12 mouse cellular contexts compared by ENCODE assay signal in the genomic region with DNA sequence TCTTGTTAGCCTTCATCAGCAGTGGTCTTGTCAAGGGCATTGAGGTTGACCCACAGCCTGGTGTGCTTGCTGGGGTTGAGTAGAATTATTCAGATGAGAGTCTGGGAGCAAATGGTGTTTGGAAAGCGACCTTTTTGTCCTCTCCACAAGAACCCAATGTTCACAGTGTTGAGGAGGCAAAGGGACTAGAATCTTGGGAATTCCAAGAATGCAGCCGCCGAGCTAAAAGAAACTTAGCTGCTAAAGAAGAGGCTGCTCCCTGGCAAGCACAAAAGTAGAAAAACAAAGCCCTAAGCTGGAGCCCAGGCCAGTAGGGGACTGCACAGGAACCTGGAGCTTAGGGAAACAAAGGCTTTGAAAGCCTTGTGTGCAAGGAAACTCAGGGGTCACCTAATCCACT.
DNase-seq lines count a peak whose midpoint lies in the region; ATAC-seq and TF ChIP-seq lines count a peak whose summit lies in the region.
"Had no signal": no experiment of that assay in that cellular context is flagged by ENCODE, and none has a peak within 500 bp of the region (broad histone marks: within the 10 kb centered on the region; RNA-seq: fewer than 3 reads in every experiment).

No protein-coding gene starts in this region.

- no peaks in the 10 kb centered on the region for H3K27me3 ChIP-seq in heart, embryonic 10.5 days (ENCODE audit: insufficient read depth, poor library complexity, severe bottlenecking)
- no peaks in the 10 kb centered on the region for H3K27me3 ChIP-seq in forebrain, postnatal 0 days (ENCODE audit: insufficient read depth, low read length)
- H3K27me3 ChIP-seq in lung, postnatal 0 days (replicated peaks; ENCODE audit: insufficient read depth, low read length), result no peaks in the 10 kb centered on the region

- no peak overlapping the region for H3K4me2 ChIP-seq in forebrain, postnatal 0 days (ENCODE audit: low read depth)
- no peak overlapping the region for H3K4me2 ChIP-seq in lung, postnatal 0 days (replicated peaks; ENCODE audit: low read depth, low read length)

- no peak for TF ChIP-seq CTCF in forebrain, postnatal 0 days (IDR thresholded peaks at IDR 0.05; ENCODE audit: low read depth)
- no peak for TF ChIP-seq CTCF in lung, postnatal 0 days (IDR thresholded peaks at IDR 0.05)

- H3K9me3 ChIP-seq in heart, embryonic 10.5 days, result no peaks in the 10 kb centered on the region
- H3K9me3 ChIP-seq in ES-E14 (ENCODE audit: control insufficient read depth, insufficient read depth, low read depth, low read length), result no peaks in the 10 kb centered on the region
- no peaks in the 10 kb centered on the region for H3K9me3 ChIP-seq in forebrain, postnatal 0 days (ENCODE audit: low read length)
- H3K9me3 ChIP-seq in lung, postnatal 0 days (ENCODE audit: low read length), result no peaks in the 10 kb centered on the region

- 4% methylated on average over 3 of the region's 3 CpGs for WGBS in heart, embryonic 10.5 days
- WGBS in forebrain, postnatal 0 days, result 21% methylated on average over 3 of the region's 3 CpGs
- WGBS in lung, postnatal 0 days, result 18% methylated on average over 3 of the region's 3 CpGs

- H3K4me3 ChIP-seq in heart, embryonic 10.5 days, result no peak overlapping the region
- H3K4me3 ChIP-seq in ES-E14 (ENCODE audit: insufficient read depth in 1 of 2, low read depth in 1 of 2, low read length in 2 of 2, poor library complexity in 1 of 2, severe bottlenecking in 1 of 2), result no peak overlapping the region
- H3K4me3 ChIP-seq in forebrain, postnatal 0 days (ENCODE audit: low read depth, low read length), result no peak overlapping the region
- H3K4me3 ChIP-seq in lung, postnatal 0 days (ENCODE audit: low read depth, low read length), result no peak overlapping the region

- no peak for DNase-seq in heart, embryonic 10.5 days (ENCODE audit: low spot score)
- DNase-seq in heart, postnatal 14 days, result no peak
- DNase-seq in ES-E14 (ENCODE audit: low read depth, low spot score), result peak; percentile 72
- DNase-seq in forebrain, postnatal 0 days, result no peak
- peak; percentile 25 for DNase-seq in lung, postnatal 0 days (ENCODE audit: low spot score)
- DNase-seq in right cerebral cortex, postnatal 10 days (ENCODE audit: low spot score in 2 of 2), result no peak
- no peak for DNase-seq in gastrocnemius, adult 8-10 months (ENCODE audit: low spot score in 2 of 2)
- no peak for DNase-seq in layer of hippocampus, adult 18-20 months (ENCODE audit: low spot score in 2 of 2)
- DNase-seq: cerebellum, postnatal 36 days; gastrocnemius, postnatal 10 days; layer of hippocampus, postnatal 36 days had no signal

- no peak for ATAC-seq in forebrain, postnatal 0 days
- peak; percentile 63 for ATAC-seq in lung, postnatal 0 days

- in situ Hi-C loops in ES-E14 (cut with MboI; ENCODE audit: low sequenced_read_pairs in 2 of 2, unreplicated experiment in 2 of 2), result no loop called here

- H3K27ac ChIP-seq in heart, embryonic 10.5 days, result peak overlapping the region; percentile 75
- H3K27ac ChIP-seq in ES-E14 (ENCODE audit: insufficient read depth, low read depth, low read length, poor library complexity, severe bottlenecking), result peak overlapping the region; percentile 94
- H3K27ac ChIP-seq in forebrain, postnatal 0 days (ENCODE audit: low read depth, low read length), result peak overlapping the region; percentile 36
- no peak overlapping the region for H3K27ac ChIP-seq in lung, postnatal 0 days (ENCODE audit: low read length)
- H3K27ac ChIP-seq: macrophage had no signal

- peaks cover 17% of the 10 kb centered on the region for H3K4me1 ChIP-seq in heart, embryonic 10.5 days
- peaks cover 7 to 12% of the 10 kb centered on the region in 2 experiments for H3K4me1 ChIP-seq in ES-E14 (ENCODE audit: control insufficient read depth in 2 of 2, insufficient read depth in 2 of 2, low read length in 2 of 2, poor library complexity in 1 of 2)
- H3K4me1 ChIP-seq in forebrain, postnatal 0 days (ENCODE audit: insufficient read depth), result peaks cover 5% of the 10 kb centered on the region; the same call in 1 of the 2 replicates
- no peaks in the 10 kb centered on the region for H3K4me1 ChIP-seq in lung, postnatal 0 days (ENCODE audit: insufficient read depth, low read depth, low read length)

- intact Hi-C loops in heart, postnatal 14 days (cut with DNase I), result no loop called here

- peak; percentile 89 for TF ChIP-seq EP300 in lung, postnatal 0 days (IDR thresholded peaks at IDR 0.05)

- H3K36me3 ChIP-seq in heart, embryonic 10.5 days, result no peaks in the 10 kb centered on the region
- peaks cover 2% of the 10 kb centered on the region; the same call in 1 of the 2 replicates for H3K36me3 ChIP-seq in ES-E14 (ENCODE audit: control insufficient read depth, insufficient read depth, low read length, poor library complexity, severe bottlenecking)
- H3K36me3 ChIP-seq in forebrain, postnatal 0 days (ENCODE audit: insufficient read depth), result no peaks in the 10 kb centered on the region
- no peaks in the 10 kb centered on the region for H3K36me3 ChIP-seq in lung, postnatal 0 days (ENCODE audit: insufficient read depth, low read length)

- no peak overlapping the region for H3K9ac ChIP-seq in ES-E14 (ENCODE audit: insufficient read depth, low read depth, low read length, poor library complexity, severe bottlenecking)
- H3K9ac ChIP-seq in forebrain, postnatal 0 days, result no peak overlapping the region
- H3K9ac ChIP-seq in lung, postnatal 0 days (replicated peaks; ENCODE audit: low read depth), result no peak overlapping the region

TF ChIP-seq in ES-E14, 5 proteins besides CTCF, POLR2A, EP300 and RAD21:
- TF ChIP-seq CHD2 (IDR thresholded peaks at IDR 0.05; ENCODE audit: low read depth, low read length), result peak; percentile 52; the same call in 1 of the 2 replicates
- no peak for TF ChIP-seq ZC3H11A (IDR thresholded peaks at IDR 0.05; ENCODE audit: borderline replicate concordance, low read depth, low read length)

Comparison
In these comparisons a context has a peak if more than half of its experiments do, and no peak if none do; other contexts are left out.
1. DNase-seq: peak in ES-E14 (single experiment) and lung, postnatal 0 days (single experiment); none in heart, embryonic 10.5 days (single experiment), heart, postnatal 14 days (0 of 2), forebrain, postnatal 0 days (single experiment), right cerebral cortex, postnatal 10 days (0 of 2), gastrocnemius, adult 8-10 months (0 of 2) and layer of hippocampus, adult 18-20 months (0 of 2).